Mouse (Mus musculus): ENCODE measurements at regions not wholly inside any gene's neighbourhood (a gene's known extent, or its start where the extent isn't known, plus 50 kb on each side); places are given as distances from the start of the nearest gene placed in this dataset.
"Not testable (repeated sequence)": the region's sequence is repeated elsewhere in the genome, so short reads cannot be mapped to it uniquely, and the experiment has no call there.

DNA sequence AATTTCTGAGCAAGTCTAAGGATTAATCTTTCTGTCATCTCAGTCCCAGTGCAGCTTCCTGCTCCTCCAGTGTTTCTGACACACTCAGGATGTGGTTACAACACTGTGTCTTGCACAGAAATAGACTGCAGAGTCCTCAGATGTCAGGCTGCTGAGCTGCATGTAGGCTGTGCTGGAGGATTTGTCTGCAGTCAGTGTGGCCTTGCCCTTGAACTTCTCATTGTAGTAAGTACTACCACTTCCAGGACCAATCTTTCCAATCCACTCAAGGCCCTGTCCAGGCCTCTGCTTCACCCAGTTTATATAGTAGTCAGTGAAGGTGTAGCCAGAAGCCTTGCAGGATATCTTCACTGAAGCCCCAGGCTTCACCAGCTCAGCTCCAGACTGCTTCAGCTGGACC, 185.8 kb upstream of the Zfp386 start:
- DNase-seq; intact Hi-C loops (cut with DNase I): not testable (repeated sequence)

DNA sequence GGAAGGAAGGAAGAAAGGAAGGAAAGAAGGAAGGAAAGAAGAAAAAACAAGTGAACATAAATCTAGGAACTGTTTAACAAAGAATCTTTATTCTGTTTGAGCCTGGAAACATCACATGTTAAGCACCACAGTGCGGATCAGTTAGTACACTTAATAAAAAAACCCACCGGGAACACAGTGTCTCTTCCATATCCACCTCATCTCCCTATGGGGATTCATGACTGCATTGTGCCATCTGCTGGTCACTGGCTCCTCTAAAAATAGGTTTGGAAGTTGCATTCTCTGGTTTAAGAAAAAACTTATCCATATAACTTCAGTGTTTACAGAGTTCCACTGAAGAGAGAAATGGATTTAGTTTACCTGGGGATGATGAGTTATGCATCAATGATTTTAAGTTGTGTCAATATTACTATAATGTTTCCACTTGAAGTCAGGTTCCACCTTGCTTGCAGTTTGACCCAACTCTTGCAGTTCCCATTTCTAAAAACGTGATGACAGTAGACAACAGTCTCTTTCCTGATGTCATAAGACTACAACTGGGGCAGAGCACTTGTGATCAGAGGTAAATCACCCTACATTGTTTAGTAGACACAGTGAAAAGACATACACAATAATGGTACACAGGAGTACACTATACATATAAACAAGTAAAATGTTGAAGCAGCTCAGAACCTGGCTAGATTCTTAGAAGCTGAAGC, 182.3 kb upstream of the Zfp386 start:
- intact Hi-C loops (cut with DNase I), result not testable (repeated sequence)

DNA sequence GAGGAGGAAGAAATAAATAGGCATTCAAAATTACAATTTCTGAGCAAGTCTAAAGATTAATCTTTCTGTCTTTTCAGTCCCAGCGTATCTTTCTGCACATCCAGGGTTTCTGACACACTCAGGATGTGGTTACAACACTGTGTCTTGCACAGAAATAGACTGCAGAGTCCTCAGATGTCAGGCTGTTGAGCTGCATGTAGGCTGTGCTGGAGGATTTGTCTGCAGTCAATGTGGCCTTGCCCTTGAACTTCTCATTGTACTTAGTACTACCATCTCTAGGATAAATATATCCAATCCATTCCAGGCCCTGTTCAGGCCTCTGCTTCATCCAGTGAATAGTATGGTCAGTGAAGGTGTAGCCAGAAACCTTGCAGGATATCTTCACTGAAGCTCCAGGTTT, 178.9 kb upstream of the Zfp386 start:
- intact Hi-C loops (cut with DNase I); DNase-seq: not testable (repeated sequence)

More for the DNA sequence above, 182.3 kb upstream of the Zfp386 start:
- DNase-seq, result not testable (repeated sequence)

DNA sequence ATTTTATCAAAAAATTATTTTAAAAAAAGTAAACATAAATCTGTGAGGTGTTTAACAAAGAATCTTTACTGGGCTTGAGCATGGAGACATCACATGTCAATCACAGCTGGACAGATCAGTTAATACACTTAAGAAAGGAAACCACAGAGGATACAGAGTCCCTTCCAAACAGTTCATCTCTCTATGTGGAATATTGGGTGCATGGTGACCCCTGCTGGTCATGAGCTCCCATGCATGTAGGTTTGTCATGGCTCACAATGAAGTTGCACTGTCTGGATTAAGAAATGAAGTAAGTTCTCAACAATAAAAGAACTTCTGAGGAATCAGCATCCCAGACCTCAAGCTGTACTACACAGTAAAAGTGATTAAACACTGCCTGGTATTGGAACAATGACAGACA, 175.1 kb upstream of the Zfp386 start:
- intact Hi-C loops (cut with DNase I); DNase-seq: not testable (repeated sequence)

DNA sequence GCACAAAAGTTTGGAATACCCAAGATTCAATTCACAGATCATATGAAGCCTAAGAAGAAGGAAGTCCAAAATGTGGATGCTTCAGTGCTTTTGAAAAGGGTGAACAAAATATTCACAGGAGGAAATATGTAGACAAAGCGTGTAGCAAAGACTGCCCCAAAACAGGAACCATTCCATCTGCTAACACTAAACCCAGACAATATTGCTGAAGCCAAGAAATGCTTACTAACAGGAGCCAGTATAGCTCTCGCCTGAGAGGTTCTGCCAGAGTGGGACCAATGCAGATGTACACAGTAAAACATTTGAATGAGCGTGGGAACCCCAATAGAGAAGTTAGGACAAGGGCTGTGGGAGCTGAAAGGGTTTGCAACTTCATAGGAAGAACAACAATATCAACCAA, 173.5 kb upstream of the Zfp386 start:
- DNase-seq; intact Hi-C loops (cut with DNase I): not testable (repeated sequence)

DNA sequence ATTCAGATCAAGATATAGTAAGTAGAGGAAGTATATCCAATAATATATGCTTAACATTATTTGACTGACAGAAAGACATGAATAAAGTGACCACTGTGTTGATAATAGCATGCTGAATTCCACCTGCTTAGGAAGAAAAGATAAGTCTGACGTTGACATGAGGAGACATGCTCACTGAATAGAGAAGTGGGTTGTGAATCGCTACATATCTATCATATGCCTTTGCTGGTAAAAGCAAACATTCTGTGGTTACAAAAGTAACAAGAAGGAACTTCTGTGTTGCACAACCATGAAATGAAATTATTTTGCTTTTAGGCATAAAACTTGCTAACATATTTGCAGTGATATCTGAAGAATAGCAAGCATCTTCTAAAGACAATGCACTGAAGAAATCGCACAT, 163.8 kb upstream of the Zfp386 start:
- intact Hi-C loops (cut with DNase I), result no loop called here
- DNase-seq, result no peak

DNA sequence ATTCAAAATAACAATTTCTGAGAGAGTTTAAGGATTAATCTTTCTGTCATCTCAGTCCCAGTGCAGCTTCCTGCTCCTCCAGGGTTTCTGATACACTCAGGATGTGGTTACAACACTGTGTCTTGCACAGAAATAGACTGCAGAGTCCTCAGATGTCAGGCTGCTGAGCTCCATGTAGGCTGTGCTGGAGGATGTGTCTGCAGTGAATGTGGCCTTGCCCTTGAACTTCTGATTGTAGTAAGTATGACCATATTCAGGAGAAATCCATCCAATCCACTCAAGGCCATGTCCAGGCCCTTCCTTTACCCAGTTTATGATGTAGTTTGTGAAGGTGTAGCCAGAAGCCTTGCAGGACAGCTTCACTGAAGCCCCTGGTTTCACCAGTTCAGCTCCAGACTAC, 159.5 kb upstream of the Zfp386 start:
- intact Hi-C loops (cut with DNase I), result no loop called here
- DNase-seq, result no peak

DNA sequence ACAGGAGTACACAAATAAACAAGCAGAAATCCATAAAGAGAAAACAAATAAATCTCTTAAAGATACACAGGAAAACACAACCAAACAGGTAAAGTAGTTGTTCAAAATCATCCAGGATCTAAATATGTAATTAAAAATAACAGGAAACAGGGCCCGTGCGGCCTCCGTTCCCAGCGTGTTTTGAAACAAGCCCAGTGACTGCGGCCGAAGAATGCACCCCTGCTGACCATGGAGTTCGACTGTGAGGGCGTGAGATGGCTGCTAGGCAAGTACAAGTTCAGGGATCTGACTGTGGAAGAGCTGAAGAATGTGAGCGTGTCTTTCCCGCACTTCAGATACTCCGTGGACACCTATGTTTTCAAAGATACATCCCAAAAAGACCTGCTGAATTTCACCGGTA, 154.9 kb upstream of the Zfp386 start:
- intact Hi-C loops (cut with DNase I), result not testable (repeated sequence)
- peak; percentile 20 for DNase-seq

DNA sequence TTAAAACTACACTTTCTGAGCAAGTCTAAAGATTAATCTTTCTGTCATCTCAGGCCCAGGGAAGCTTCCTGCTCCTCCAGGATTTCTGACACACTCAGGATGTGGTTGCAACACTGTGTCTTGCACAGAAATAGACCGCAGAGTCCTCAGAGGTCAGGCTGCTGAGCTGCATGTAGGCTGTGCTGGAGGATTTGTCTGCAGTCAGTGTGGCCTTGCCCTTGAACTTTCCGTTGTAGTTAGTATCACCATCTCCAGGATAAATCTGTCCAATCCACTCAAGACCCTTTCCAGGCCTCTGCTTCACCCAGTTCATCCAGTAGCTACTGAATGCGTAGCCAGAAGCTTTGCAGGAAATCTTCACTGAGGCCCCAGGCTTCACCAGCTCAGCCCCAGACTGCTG, 135.3 kb upstream of the Zfp386 start:
- intact Hi-C loops (cut with DNase I); DNase-seq: not testable (repeated sequence)

DNA sequence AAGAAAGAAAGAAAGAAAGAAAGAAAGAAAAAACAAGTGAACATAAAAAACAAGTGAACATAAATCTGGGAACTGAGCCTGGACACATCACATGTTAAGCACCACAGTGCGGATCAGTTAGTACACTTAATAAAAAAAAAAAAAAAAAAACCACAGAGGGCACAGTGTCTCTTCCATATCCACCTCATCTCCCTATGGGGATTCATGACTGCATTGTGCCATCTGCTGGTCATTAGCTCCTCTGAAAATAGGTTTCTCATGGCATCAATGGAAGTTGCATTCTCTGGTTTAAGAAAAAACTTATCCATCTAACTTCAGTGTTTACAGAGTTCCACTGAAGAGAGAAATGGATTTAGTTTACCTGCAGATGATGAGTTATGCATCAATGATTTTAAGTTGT, 132.1 kb upstream of the Zfp386 start:
- DNase-seq; intact Hi-C loops (cut with DNase I): not testable (repeated sequence)

DNA sequence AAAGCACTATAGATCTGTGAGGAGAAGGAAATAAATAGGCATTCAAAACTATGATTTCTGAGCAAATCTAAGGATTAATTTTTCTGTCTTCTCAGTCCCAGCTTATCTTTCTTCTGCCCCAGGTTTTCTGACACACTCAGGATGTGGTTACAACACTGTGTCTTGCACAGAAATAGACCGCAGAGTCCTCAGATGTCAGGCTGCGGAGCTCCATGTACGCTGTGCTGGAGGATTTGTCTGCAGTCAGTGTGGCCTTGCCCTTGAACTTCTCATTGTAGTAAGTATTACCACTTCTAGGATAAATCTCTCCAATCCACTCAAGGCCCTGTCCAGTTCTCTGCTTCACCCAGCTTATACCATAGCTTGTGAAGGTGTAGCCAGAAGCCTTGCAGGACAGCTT, 127.4 kb upstream of the Zfp386 start:
- intact Hi-C loops (cut with DNase I); DNase-seq: not testable (repeated sequence)

DNA sequence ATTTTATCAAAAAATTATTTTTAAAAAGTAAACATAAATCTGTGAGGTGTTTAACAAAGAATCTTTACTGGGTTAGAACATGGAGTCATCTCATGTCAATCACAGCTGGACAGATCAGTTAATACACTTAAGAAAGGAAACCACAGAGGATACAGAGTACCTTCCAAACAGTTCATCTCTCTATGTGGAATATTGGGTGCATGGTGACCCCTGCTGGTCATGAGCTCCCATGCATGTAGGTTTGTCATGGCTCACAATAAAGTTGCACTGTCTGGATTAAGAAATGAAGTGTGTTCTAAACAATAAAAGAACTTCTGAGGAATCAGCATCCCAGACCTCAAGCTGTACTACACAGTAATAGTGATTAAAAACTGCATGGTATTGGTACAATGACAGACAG, 123.5 kb upstream of the Zfp386 start:
- DNase-seq; intact Hi-C loops (cut with DNase I): not testable (repeated sequence)

DNA sequence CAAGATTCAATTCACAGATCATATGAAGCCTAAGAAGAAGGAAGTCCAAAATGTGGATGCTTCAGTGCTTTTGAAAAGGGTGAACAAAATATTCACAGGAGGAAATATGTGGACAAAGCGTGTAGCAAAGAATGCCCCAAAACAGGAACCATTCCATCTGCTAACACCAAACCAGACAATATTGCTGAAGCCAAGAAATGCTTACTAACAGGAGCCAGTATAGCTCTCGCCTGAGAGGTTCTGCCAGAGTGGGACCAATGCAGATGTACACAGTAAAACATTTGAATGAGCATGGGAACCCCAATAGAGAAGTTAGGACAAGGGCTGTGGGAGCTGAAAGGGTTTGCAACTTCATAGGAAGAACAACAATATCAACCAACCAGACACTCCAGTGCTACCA, 122.0 kb upstream of the Zfp386 start:
- intact Hi-C loops (cut with DNase I); DNase-seq: not testable (repeated sequence)

DNA sequence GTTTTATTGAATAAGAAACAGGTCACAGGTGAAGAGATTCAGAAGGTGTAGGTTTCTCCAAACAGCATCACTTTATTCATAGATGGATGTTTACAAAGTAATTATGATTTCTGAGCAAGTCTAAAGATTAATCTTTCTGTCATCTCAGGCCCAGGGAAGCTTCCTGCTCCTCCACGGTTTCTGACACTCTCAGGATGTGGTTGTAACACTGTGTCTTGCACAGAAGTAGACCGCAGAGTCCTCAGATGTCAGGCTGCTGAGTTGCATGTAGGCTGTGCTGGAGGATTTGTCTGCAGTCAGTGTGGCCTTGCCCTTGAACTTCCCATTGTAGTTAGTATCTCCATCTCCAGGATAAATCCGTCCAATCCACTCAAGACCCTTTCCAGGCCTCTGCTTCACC, 95.2 kb upstream of the Zfp386 start:
- DNase-seq; intact Hi-C loops (cut with DNase I): not testable (repeated sequence)

DNA sequence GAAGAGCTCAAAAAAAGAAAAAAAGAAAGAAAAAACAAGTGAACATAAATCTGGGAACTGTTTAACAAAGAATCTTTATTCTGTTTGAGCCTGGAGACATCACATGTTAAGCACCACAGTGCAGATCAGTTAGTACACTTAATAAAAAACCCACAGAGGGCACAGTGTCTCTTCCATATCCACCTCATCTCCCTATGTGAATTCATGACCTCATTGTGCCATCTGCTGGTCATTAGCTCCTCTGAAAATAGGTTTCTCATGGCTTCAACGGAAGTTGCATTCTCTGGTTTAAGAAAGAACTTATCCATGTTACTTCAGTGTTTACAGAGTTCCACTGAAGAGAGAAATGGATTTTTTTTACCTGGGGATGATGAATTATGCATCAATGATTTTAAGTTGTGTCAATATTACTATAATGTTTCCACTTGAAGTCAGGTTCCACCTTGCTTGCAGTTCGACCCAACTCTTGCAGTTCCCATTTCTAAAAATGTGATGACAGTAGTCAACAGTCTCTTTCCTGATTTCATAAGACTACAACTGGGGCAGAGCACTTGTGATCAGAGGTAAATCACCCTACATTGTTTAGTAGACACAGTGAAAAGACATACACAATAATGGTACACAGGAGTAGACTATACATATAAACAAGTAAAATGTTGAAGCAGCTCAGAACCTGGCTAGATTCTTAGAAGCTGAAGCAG, 91.9 kb upstream of the Zfp386 start:
- not testable (repeated sequence) for DNase-seq
- intact Hi-C loops (cut with DNase I), result loop anchor here (2.0 kb wide), 1 partner anchor 45 kb away; no protein-coding TSS in a partner anchor

DNA sequence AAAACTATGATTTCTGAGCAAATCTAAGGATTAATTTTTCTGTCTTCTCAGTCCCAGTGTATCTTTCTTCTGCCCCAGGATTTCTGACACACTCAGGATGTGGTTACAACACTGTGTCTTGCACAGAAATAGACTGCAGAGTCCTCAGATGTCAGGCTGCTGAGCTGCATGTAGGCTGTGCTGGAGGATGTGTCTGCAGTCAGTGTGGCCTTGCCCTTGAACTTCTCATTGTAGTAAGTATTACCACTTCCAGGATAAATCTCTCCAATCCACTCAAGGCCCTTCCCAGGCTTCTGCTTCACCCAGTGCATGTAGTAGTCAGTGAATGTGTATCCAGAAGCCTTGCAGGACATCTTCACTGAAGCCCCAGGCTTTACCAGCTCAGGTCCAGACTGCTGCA, 83.8 kb upstream of the Zfp386 start:
- DNase-seq; intact Hi-C loops (cut with DNase I): not testable (repeated sequence)

DNA sequence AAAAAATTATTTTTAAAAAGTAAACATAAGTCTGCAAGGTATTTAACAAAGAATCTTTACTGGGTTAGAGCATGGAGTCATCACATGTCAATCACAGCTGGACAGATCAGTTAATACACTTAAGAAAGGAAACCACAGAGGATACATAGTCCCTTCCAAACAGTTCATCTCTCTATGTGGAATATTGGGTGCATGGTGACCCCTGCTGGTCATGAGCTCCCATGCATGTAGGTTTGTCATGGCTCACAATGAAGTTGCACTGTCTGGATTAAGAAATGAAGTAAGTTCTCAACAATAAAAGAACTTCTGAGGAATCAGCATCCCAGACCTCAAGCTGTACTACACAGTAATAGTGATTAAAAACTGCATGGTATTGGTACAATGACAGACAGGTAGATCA, 80.0 kb upstream of the Zfp386 start:
- not testable (repeated sequence) for DNase-seq

More for the DNA sequence above, 80.0 kb upstream of the Zfp386 start:
- intact Hi-C loops (cut with DNase I), result not testable (repeated sequence)
